Mouse (Mus musculus): ENCODE data around the gene Tk1.

DNA sequence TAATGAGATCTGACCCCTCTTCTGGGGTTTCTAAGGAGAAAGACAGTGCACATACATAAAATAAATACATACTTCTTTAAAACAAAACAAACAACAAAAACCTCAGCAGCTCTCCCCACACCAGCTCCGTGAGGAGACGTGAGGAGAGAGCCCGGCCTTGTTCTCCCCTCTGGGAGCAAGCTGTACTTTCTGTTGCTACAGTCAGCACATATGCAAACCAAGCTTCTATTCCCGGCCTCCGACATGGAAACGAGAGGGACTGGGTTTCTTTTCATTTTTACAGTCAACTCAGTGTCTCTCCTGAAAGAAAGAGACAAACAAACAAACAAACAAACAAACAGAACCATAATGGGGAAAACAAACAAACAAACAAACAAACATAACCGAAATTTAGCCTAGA, 25.9 kb downstream of the Tk1 start:
- TF ChIP-seq CTCF (IDR thresholded peaks at IDR 0.05; ENCODE audit: extremely low read depth, insufficient read depth, insufficient read length, insufficient replicate concordance) = no peak
- no peak for TF ChIP-seq POLR2A (IDR thresholded peaks at IDR 0.05; ENCODE audit: low read depth, low read length)
